Comparison of ENCODE assay signal across 8 mouse cellular contexts in genomic region chr4:41741158-41741560, GRCm38 (mm10). TPM values are rescaled to one million over a fixed set of nuclear protein-coding genes. Genes with fewer than 3 reads are reported as not detected.
A peak's percentile ranks its signal among the peaks of the same experiment; 100 is the strongest.
DNase-seq lines count a peak whose midpoint lies in the region; ATAC-seq and TF ChIP-seq lines count a peak whose summit lies in the region.

No protein-coding gene starts in this region.

- intact Hi-C loops in left cerebral cortex, postnatal 10 days (cut with DNase I): no loop called here

- peak; percentile 90 to 91 for DNase-seq in gastrocnemius, adult 8-10 months (ENCODE audit: low spot score in 2 of 2)
- peak; percentile 93 to 94 for DNase-seq in left cerebral cortex, postnatal 10 days (ENCODE audit: extremely low spot score in 1 of 2, low spot score in 2 of 2)
- peak; percentile 93 for DNase-seq in right cerebral cortex, postnatal 25 days
- peak; percentile 89 to 90 for DNase-seq in urinary bladder, postnatal 4 days (ENCODE audit: low spot score in 2 of 2)

- H3K27ac ChIP-seq in cortical plate, adult 2 months (ENCODE audit: insufficient read depth, low read length): peak overlapping the region; percentile 84

- peak; percentile 92 for TF ChIP-seq POLR2A in cortical plate, adult 2 months (IDR thresholded peaks at IDR 0.05; ENCODE audit: extremely low read depth, insufficient read depth, low read length)

- H3K4me3 ChIP-seq in cortical plate, adult 2 months (ENCODE audit: insufficient read depth, low read length): peak overlapping the region; percentile 76

- peak; percentile 92 for ATAC-seq in activated CD4-positive, CD25-positive, alpha-beta regulatory T cell, adult 4 months
- ATAC-seq in inflammation-experienced regulatory T-cells, adult 6 months: peak; percentile 92
- ATAC-seq in megakaryocyte-erythroid progenitor cell, adult 5-6 weeks (replicated peaks; ENCODE audit: low FRiP score, low TSS enrichment, poor library complexity, severe bottlenecking): peak; percentile 95

- no peak for TF ChIP-seq CTCF in cortical plate, adult 2 months (IDR thresholded peaks at IDR 0.05; ENCODE audit: extremely low read depth, insufficient read depth, low read length)

- peaks cover 1% of the 10 kb centered on the region; the same call in 1 of the 2 replicates for H3K4me1 ChIP-seq in cortical plate, adult 2 months (ENCODE audit: control insufficient read depth, insufficient read depth, low read length)

RNA-seq across cellular contexts. Expression of gene Arid3c, which starts 10.2 kb away (rescaled TPM):
- polyA plus RNA-seq in activated CD4-positive, CD25-positive, alpha-beta regulatory T cell, adult 4 months (2017; shearing (Covaris generic)): not detected
- 0.34 and 0.46 TPM in 2 replicates for polyA plus RNA-seq in cortical plate, adult 2 months (2012; rRNA removed)
- not detected for total RNA-seq in gastrocnemius, adult 8-10 months (2022)
- not detected for polyA plus RNA-seq in inflammation-experienced regulatory T-cells, adult 6 months (2017; shearing (Covaris generic))
- total RNA-seq in left cerebral cortex, postnatal 10 days (2021): under 1 TPM; 0.19 to 0.83 TPM
- total RNA-seq in megakaryocyte-erythroid progenitor cell, adult 5-6 weeks (2014; fragmentation: Nextera tagmentation): not detected in 2 replicates
- total RNA-seq in megakaryocyte-erythroid progenitor cell, adult 5-6 weeks (2017): not detected in 2 replicates

RNA-seq across cellular contexts. Expression of gene Galt, which starts 13.9 kb away (rescaled TPM):
- 10 to 100 TPM; 68.4 to 76.4 TPM for polyA plus RNA-seq in activated CD4-positive, CD25-positive, alpha-beta regulatory T cell, adult 4 months (2017; shearing (Covaris generic))
- polyA plus RNA-seq in cortical plate, adult 2 months (2012; rRNA removed): 269 and 276 TPM in 2 replicates
- total RNA-seq in gastrocnemius, adult 8-10 months (2022): 10 to 100 TPM; 26.3 to 29.3 (median 27.4) TPM
- 100 to 1,000 TPM in 1 of 3 experiments, 10 to 100 TPM in 2; 43.1 to 105 (median 70.1) TPM for polyA plus RNA-seq in inflammation-experienced regulatory T-cells, adult 6 months (2017; shearing (Covaris generic))
- 10 to 100 TPM; 93.6 to 94.7 TPM for total RNA-seq in left cerebral cortex, postnatal 10 days (2021)
- 37.9 and 50.1 TPM in 2 replicates for total RNA-seq in megakaryocyte-erythroid progenitor cell, adult 5-6 weeks (2014; fragmentation: Nextera tagmentation)
- 28.0 and 31.0 TPM in 2 replicates for total RNA-seq in megakaryocyte-erythroid progenitor cell, adult 5-6 weeks (2017)

RNA-seq across cellular contexts. Expression of gene Sigmar1, which starts 14.8 kb away (rescaled TPM):
- 10 to 100 TPM; 35.9 to 40.3 TPM for polyA plus RNA-seq in activated CD4-positive, CD25-positive, alpha-beta regulatory T cell, adult 4 months (2017; shearing (Covaris generic))
- 80.7 and 83.9 TPM in 2 replicates for polyA plus RNA-seq in cortical plate, adult 2 months (2012; rRNA removed)
- total RNA-seq in gastrocnemius, adult 8-10 months (2022): 1 to 10 TPM; 5.9 to 8.9 (median 6.7) TPM
- 10 to 100 TPM; 31.8 to 42.9 (median 34.1) TPM for polyA plus RNA-seq in inflammation-experienced regulatory T-cells, adult 6 months (2017; shearing (Covaris generic))
- total RNA-seq in left cerebral cortex, postnatal 10 days (2021): 10 to 100 TPM; 55.8 to 70.4 TPM
- total RNA-seq in megakaryocyte-erythroid progenitor cell, adult 5-6 weeks (2014; fragmentation: Nextera tagmentation): 34.2 and 53.7 TPM in 2 replicates
- 49.7 and 57.2 TPM in 2 replicates for total RNA-seq in megakaryocyte-erythroid progenitor cell, adult 5-6 weeks (2017)

RNA-seq across cellular contexts. Expression of gene Dctn3, which starts 18.2 kb away (rescaled TPM):
- 100 to 1,000 TPM; 107 to 114 TPM for polyA plus RNA-seq in activated CD4-positive, CD25-positive, alpha-beta regulatory T cell, adult 4 months (2017; shearing (Covaris generic))
- polyA plus RNA-seq in cortical plate, adult 2 months (2012; rRNA removed): 205 TPM in 2 replicates
- 10 to 100 TPM; 39.1 to 50.9 (median 40.7) TPM for total RNA-seq in gastrocnemius, adult 8-10 months (2022)
- 100 to 1,000 TPM in 1 of 3 experiments, 10 to 100 TPM in 2; 88.8 to 122 (median 95.5) TPM for polyA plus RNA-seq in inflammation-experienced regulatory T-cells, adult 6 months (2017; shearing (Covaris generic))
- total RNA-seq in left cerebral cortex, postnatal 10 days (2021): 100 to 1,000 TPM; 181 to 196 TPM
- total RNA-seq in megakaryocyte-erythroid progenitor cell, adult 5-6 weeks (2014; fragmentation: Nextera tagmentation): 63.4 and 81.2 TPM in 2 replicates
- 50.6 and 80.7 TPM in 2 replicates for total RNA-seq in megakaryocyte-erythroid progenitor cell, adult 5-6 weeks (2017)

RNA-seq across cellular contexts. Expression of gene Rpp25l, which starts 27.8 kb away (rescaled TPM):
- polyA plus RNA-seq in activated CD4-positive, CD25-positive, alpha-beta regulatory T cell, adult 4 months (2017; shearing (Covaris generic)): 10 to 100 TPM; 51.4 to 65.6 TPM
- 31.6 and 37.4 TPM in 2 replicates for polyA plus RNA-seq in cortical plate, adult 2 months (2012; rRNA removed)
- 10 to 100 TPM; 57.2 to 67.4 (median 59.9) TPM for total RNA-seq in gastrocnemius, adult 8-10 months (2022)
- polyA plus RNA-seq in inflammation-experienced regulatory T-cells, adult 6 months (2017; shearing (Covaris generic)): 10 to 100 TPM; 51.3 to 65.6 (median 54.5) TPM
- 10 to 100 TPM; 28.4 to 30.3 TPM for total RNA-seq in left cerebral cortex, postnatal 10 days (2021)
- total RNA-seq in megakaryocyte-erythroid progenitor cell, adult 5-6 weeks (2014; fragmentation: Nextera tagmentation): 37.5 and 44.7 TPM in 2 replicates
- total RNA-seq in megakaryocyte-erythroid progenitor cell, adult 5-6 weeks (2017): 33.5 and 38.9 TPM in 2 replicates

Comparison
In these comparisons a context has a peak if more than half of its experiments do, and no peak if none do; other contexts are left out.
1. Peak in every context shown above with its lines: DNase-seq, ATAC-seq, H3K4me3 ChIP-seq and H3K27ac ChIP-seq.